Mouse (Mus musculus): ENCODE measurements around the gene Dlgap4.

GRCm38 (mm10) chr2:156773470-156773869 is 160.0 kb downstream of the Dlgap4 start:
- TF ChIP-seq E2F4 (IDR thresholded peaks at IDR 0.05; ENCODE audit: borderline replicate concordance, low read depth, low read length) (no peak), CTCF (IDR thresholded peaks at IDR 0.05 in 2 of 3, conservative IDR thresholded peaks at IDR 0.05 in 1 of 3; ENCODE audit: control insufficient read depth in 1 of 3, insufficient read depth in 1 of 3, low read depth in 2 of 3, low read length in 3 of 3, poor library complexity in 1 of 3, severe bottlenecking in 1 of 3) (no peak), EP300 (IDR thresholded peaks at IDR 0.05; ENCODE audit: low read depth in 1 of 2, low read length in 2 of 2) (no peak), KAT2A (conservative IDR thresholded peaks at IDR 0.05; ENCODE audit: low read depth, low read length) (no peak), USF1 (IDR thresholded peaks at IDR 0.05; ENCODE audit: low read depth, low read length) (no peak), CHD1 (IDR thresholded peaks at IDR 0.05; ENCODE audit: low read depth, low read length) (no peak), USF2 (IDR thresholded peaks at IDR 0.05; ENCODE audit: borderline replicate concordance in 1 of 2, insufficient read depth in 1 of 2, low read depth in 1 of 2, low read length in 2 of 2) (no peak)
